Mouse (Mus musculus): ENCODE data around the gene Myo19. TPM values are rescaled to one million over a fixed set of nuclear protein-coding genes. Genes with fewer than 3 reads are reported as not detected.

Gene Myo19
- 7.2 and 7.7 TPM in 2 replicates for polyA plus RNA-seq (2014; fragmentation: Nextera tagmentation; extraction: Ambion mirVana)

DNA sequence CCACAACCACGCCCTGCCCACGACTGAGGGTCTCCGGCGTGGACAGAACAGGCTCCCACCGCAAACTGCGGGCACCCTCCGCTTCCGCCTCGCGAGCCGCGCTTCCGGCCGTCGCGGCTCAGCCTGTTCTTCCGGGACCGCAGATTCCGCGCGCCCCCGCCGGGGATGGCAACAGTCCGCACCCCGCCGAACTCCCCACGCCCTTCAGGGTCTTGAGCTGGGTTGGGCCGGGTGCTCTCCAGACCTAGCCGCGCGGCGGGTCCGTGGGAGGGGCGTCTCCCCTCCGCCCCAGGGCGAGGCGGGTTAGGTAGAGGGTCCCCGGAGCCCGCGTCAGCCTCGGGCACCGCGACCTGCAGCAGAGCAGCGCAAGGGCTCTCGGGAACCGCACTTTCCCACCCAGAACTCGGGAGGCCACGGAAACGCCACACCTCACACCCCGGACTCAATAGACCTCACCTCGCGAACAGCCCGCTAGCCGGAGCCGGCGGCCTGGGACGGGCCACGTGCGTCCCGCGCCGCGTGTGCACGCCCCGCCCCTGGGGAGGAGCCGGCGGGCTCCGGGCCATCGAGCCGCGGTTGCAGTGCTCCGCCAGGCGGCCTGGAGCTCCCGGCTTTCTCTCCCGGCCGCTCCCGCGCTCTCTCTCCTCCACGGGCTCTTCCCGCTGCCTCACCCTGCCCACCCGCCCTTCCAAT, at the start of gene Myo19, which contains the start of gene Pigw:
Gene Myo19, plus strand, starts transcription at position 377 of the 693 bp plus-strand sequence.
Gene Pigw, minus strand, starts transcription at position 514 of the 693 bp plus-strand sequence.
- peak within 1 kb of the TSS; percentile 97 for H3K9ac ChIP-seq (ENCODE audit: low read depth, low read length)
- H3K4me1 ChIP-seq (ENCODE audit: control insufficient read depth, insufficient read depth, low read length) = peaks cover 6% of the 10 kb centered on the region
- WGBS (ENCODE audit: insufficient replicate concordance) = under 1% methylated on average over 79 of the region's 81 CpGs
- H3K4me2 ChIP-seq = peak within 1 kb of the TSS; percentile 65
- no peaks in the 10 kb centered on the region for H3K27me3 ChIP-seq (ENCODE audit: control insufficient read depth, insufficient read depth, low read length)
- H3K36me3 ChIP-seq (ENCODE audit: control insufficient read depth, insufficient read depth, low read length) = peaks cover 9% of the 10 kb centered on the region; the same call in 1 of the 2 replicates
- peak; percentile 95 for ATAC-seq (replicated peaks; ENCODE audit: insufficient number of reproducible peaks, low FRiP score, low TSS enrichment)
- peak within 1 kb of the TSS; percentile 88 for H3K4me3 ChIP-seq (ENCODE audit: low read depth, low read length)
- no peaks in the 10 kb centered on the region for H3K9me3 ChIP-seq (replicated peaks; ENCODE audit: control insufficient read depth, low read length)
- peak within 1 kb of the TSS; percentile 95 for H3K27ac ChIP-seq (ENCODE audit: low read depth, low read length)

DNA sequence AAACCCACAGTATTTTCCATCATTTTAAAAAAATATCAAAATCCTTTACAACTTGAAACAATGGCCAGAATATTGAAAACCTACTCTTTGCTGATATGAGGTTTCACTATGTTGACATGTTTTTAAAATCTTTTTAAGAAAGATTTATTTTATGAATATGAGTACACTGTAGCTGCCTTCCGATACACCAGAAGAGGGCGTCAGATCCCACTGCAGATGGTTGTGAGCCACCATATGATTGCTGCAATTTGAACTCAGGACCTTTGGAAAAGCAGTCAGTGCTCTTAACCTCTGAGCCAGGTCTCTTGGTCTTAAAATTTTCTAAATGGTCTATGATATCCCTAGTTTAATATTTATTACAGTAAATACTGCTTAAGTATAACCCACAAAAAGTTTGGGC, 40.6 kb upstream of the Myo19 start:
- H3K36me3 ChIP-seq (ENCODE audit: control insufficient read depth, insufficient read depth, low read length) = peaks cover 27% of the 10 kb centered on the region
- no peaks in the 10 kb centered on the region for H3K4me1 ChIP-seq (ENCODE audit: control insufficient read depth, insufficient read depth, low read length)
- 89% methylated on average over 2 of the region's 2 CpGs for WGBS (ENCODE audit: insufficient replicate concordance)
- ATAC-seq (replicated peaks; ENCODE audit: insufficient number of reproducible peaks, low FRiP score, low TSS enrichment) = no peak
- H3K27ac ChIP-seq (ENCODE audit: low read depth, low read length) = no peak overlapping the region
- no peak overlapping the region for H3K4me2 ChIP-seq
- H3K9me3 ChIP-seq (replicated peaks; ENCODE audit: control insufficient read depth, low read length) = no peaks in the 10 kb centered on the region
- H3K27me3 ChIP-seq (ENCODE audit: control insufficient read depth, insufficient read depth, low read length) = no peaks in the 10 kb centered on the region
- H3K9ac ChIP-seq (ENCODE audit: low read depth, low read length) = no peak overlapping the region
- H3K4me3 ChIP-seq (ENCODE audit: low read depth, low read length) = no peak overlapping the region

DNA sequence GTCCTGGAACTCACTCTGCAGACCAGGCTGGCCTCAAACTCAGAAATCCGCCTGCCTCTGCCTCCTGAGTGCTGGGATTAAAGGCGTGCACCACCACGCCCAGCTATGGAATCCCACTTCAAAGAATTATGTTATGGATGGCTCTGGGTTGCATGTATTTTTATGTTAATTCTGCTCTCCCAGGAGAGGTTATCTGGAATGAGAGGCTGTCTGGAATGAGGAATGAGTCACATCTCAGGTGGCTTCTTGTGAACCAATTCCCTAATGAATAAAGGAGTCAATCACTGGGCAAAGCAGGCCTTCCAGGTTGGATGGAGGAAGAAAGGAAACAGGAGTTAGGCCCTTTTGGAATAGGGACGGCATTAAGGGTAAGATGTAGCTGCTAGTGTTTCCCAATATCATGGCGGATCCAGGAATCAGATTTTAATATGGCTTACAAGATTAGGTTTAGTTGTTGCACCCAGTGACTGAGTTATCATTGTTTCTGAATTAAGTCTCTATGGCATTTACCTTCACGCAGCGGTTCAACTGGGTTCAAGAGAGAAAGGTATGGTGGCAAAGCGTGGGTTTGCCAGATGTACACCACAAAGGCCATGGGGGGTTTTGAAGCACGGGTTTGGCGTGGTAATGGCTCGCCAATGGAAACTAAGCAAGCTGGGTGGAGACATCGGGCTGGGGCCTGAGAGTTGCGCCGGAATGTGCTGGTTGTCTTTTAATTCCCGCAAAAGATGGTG, 33.0 kb upstream of the Myo19 start:
- Histone ChIP-seq H3K27me3 (ENCODE audit: control insufficient read depth, insufficient read depth, low read length) (no peaks in the 10 kb centered on the region), H3K9ac (ENCODE audit: low read depth, low read length) (no peak overlapping the region), H3K27ac (ENCODE audit: low read depth, low read length) (no peak overlapping the region), H3K36me3 (ENCODE audit: control insufficient read depth, insufficient read depth, low read length) (peaks cover 5% of the 10 kb centered on the region), H3K4me3 (ENCODE audit: low read depth, low read length) (no peak overlapping the region), H3K4me2 (no peak overlapping the region), H3K4me1 (ENCODE audit: control insufficient read depth, insufficient read depth, low read length) (no peaks in the 10 kb centered on the region), H3K9me3 (replicated peaks; ENCODE audit: control insufficient read depth, low read length) (no peaks in the 10 kb centered on the region)
- ATAC-seq (replicated peaks; ENCODE audit: insufficient number of reproducible peaks, low FRiP score, low TSS enrichment) = no peak
- WGBS (ENCODE audit: insufficient replicate concordance) = 93% methylated on average over 15 of the region's 15 CpGs

DNA sequence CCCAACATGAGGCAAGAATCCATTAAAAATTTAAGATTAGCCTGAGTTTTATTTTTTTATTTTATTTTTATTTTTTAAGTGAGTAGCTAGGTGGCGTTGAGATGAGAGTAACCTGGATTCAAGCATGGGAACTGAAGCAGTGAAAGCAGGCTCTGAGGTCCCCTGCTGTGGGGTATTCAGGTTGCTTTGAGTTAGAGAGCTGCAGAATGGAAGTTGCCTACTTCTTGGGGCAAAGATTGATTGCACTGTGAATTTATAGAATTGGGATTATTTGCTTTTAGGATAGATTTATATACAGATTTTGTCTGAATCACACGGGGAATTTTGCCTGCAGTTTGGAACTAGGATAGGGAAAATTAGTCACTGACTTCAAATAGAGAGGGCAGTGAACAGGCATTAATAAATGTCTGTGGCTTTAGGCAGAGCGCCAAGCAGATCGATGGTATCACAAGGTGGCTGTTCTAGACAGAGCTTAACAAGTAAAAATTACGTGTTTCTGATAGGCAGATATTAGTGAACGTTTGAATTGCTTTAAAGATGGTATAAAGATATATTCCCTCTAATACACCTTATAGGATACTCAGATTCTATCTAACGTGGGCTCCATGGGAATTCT, 32.4 kb upstream of the Myo19 start:
- peaks cover 6% of the 10 kb centered on the region for H3K36me3 ChIP-seq (ENCODE audit: control insufficient read depth, insufficient read depth, low read length)
- ATAC-seq (replicated peaks; ENCODE audit: insufficient number of reproducible peaks, low FRiP score, low TSS enrichment) = no peak
- no peaks in the 10 kb centered on the region for H3K4me1 ChIP-seq (ENCODE audit: control insufficient read depth, insufficient read depth, low read length)
- H3K27me3 ChIP-seq (ENCODE audit: control insufficient read depth, insufficient read depth, low read length) = no peaks in the 10 kb centered on the region
- no peak overlapping the region for H3K27ac ChIP-seq (ENCODE audit: low read depth, low read length)
- 86% methylated on average over 7 of the region's 7 CpGs for WGBS (ENCODE audit: insufficient replicate concordance)
- no peaks in the 10 kb centered on the region for H3K9me3 ChIP-seq (replicated peaks; ENCODE audit: control insufficient read depth, low read length)
- no peak overlapping the region for H3K4me2 ChIP-seq
- no peak overlapping the region for H3K9ac ChIP-seq (ENCODE audit: low read depth, low read length)
- no peak overlapping the region for H3K4me3 ChIP-seq (ENCODE audit: low read depth, low read length)

DNA sequence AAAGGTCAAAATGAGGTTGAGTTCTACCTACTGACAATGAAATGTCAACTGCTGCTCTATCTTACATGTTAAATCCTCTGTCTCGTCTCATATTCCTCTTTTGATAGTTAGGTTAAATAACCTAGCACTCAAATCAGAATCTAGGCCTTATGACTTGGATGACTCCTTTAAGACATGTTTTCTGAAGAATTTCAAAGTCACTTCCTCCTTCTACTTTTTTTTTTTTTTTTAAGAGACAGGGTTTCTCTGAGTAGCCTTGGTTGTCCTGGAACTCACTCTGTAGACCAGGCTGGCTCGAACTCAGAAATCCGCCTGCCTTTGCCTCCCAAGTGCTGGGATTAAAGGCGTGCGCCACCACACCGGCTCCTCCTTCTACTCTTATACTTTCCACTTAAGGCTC, 24.7 kb upstream of the Myo19 start:
- Histone ChIP-seq H3K27ac (ENCODE audit: low read depth, low read length) (no peak overlapping the region), H3K4me1 (ENCODE audit: control insufficient read depth, insufficient read depth, low read length) (no peaks in the 10 kb centered on the region), H3K36me3 (ENCODE audit: control insufficient read depth, insufficient read depth, low read length) (peaks cover 9% of the 10 kb centered on the region), H3K4me2 (no peak overlapping the region), H3K27me3 (ENCODE audit: control insufficient read depth, insufficient read depth, low read length) (no peaks in the 10 kb centered on the region), H3K9ac (ENCODE audit: low read depth, low read length) (no peak overlapping the region), H3K4me3 (ENCODE audit: low read depth, low read length) (no peak overlapping the region), H3K9me3 (replicated peaks; ENCODE audit: control insufficient read depth, low read length) (no peaks in the 10 kb centered on the region)
- WGBS (ENCODE audit: insufficient replicate concordance) = 92% methylated on average over 6 of the region's 6 CpGs
- no peak for ATAC-seq (replicated peaks; ENCODE audit: insufficient number of reproducible peaks, low FRiP score, low TSS enrichment)

DNA sequence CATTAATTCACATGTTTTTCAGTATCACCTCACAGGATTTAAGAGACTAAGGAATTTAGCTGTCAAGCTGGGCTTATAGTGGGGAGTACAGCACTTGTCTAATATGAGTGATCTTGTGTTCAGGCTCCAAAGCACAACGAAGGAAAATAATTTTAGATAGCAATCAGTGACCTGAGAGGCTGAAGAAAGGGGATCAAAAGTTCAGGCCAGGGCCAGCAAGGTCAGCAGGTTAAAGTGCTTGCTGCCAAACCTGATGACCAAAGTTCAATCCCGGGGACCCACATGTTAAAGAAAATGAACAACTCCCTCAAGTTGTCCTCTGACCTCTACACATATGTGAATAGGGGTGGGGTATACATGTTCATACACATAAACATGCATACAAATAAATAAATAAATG, 14.7 kb upstream of the Myo19 start:
- H3K9me3 ChIP-seq (replicated peaks; ENCODE audit: control insufficient read depth, low read length) = no peaks in the 10 kb centered on the region
- H3K4me2 ChIP-seq = no peak overlapping the region
- H3K4me3 ChIP-seq (ENCODE audit: low read depth, low read length) = no peak overlapping the region
- no peak overlapping the region for H3K9ac ChIP-seq (ENCODE audit: low read depth, low read length)
- WGBS (ENCODE audit: insufficient replicate concordance) = 65% methylated on average over 2 of the region's 2 CpGs
- H3K27ac ChIP-seq (ENCODE audit: low read depth, low read length) = no peak overlapping the region
- H3K36me3 ChIP-seq (ENCODE audit: control insufficient read depth, insufficient read depth, low read length) = peaks cover 3% of the 10 kb centered on the region; the same call in 1 of the 2 replicates
- no peaks in the 10 kb centered on the region for H3K27me3 ChIP-seq (ENCODE audit: control insufficient read depth, insufficient read depth, low read length)
- ATAC-seq (replicated peaks; ENCODE audit: insufficient number of reproducible peaks, low FRiP score, low TSS enrichment) = no peak
- H3K4me1 ChIP-seq (ENCODE audit: control insufficient read depth, insufficient read depth, low read length) = peaks cover 9% of the 10 kb centered on the region

DNA sequence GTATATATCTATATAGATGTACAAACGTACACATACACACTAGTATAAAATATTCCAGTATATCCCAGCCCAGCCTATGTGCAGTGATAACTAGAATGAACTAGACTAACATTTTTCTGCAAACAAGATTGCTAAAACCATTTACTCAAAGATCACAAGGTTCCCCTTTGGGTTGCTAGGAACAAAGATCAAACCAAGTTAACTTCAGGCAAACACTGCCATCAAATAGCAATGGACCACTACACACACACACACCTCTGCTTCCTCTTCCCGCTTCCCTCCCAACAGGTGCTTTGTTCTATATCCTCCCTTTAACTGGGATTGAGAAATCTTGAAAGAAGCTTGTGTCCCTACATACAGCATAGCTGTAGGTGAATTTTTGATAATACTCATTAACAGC, 12.4 kb upstream of the Myo19 start:
- Histone ChIP-seq H3K9me3 (replicated peaks; ENCODE audit: control insufficient read depth, low read length) (no peaks in the 10 kb centered on the region), H3K4me3 (ENCODE audit: low read depth, low read length) (no peak overlapping the region), H3K36me3 (ENCODE audit: control insufficient read depth, insufficient read depth, low read length) (no peaks in the 10 kb centered on the region), H3K27me3 (ENCODE audit: control insufficient read depth, insufficient read depth, low read length) (no peaks in the 10 kb centered on the region), H3K9ac (ENCODE audit: low read depth, low read length) (no peak overlapping the region), H3K27ac (ENCODE audit: low read depth, low read length) (no peak overlapping the region), H3K4me1 (ENCODE audit: control insufficient read depth, insufficient read depth, low read length) (peaks cover 9% of the 10 kb centered on the region), H3K4me2 (peak overlapping the region; percentile 37)
- 84% methylated on average over 2 of the region's 2 CpGs for WGBS (ENCODE audit: insufficient replicate concordance)
- no peak for ATAC-seq (replicated peaks; ENCODE audit: insufficient number of reproducible peaks, low FRiP score, low TSS enrichment)

DNA sequence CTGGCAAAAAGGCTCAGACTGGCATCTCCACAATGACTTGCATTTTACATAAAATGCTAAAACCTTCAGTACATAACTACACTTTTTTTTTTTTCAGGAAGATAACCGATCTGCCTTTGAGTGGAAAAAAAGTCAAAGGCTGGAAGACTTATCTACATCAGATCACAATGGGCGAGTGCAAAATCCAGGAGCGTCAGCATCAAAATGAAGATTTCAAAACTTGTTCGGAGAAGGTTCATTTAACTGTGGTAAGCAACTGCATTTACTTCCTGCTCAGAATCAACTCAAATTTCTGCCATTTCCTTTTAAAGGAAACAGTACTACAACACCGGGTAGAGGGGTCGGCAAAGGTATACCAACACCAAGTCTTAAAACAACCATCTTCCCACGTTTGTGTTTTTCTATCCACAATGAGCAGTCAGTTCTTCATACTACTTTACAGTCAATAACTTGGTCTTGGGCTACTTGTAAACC, 11.1 kb upstream of the Myo19 start:
- no peaks in the 10 kb centered on the region for H3K27me3 ChIP-seq (ENCODE audit: control insufficient read depth, insufficient read depth, low read length)
- H3K4me2 ChIP-seq = peak overlapping the region; percentile 85
- H3K4me3 ChIP-seq (ENCODE audit: low read depth, low read length) = peak overlapping the region; percentile 84
- 11% methylated on average over 7 of the region's 7 CpGs for WGBS (ENCODE audit: insufficient replicate concordance)
- H3K27ac ChIP-seq (ENCODE audit: low read depth, low read length) = peak overlapping the region; percentile 99
- H3K9ac ChIP-seq (ENCODE audit: low read depth, low read length) = peak overlapping the region; percentile 93
- peaks cover 9% of the 10 kb centered on the region for H3K4me1 ChIP-seq (ENCODE audit: control insufficient read depth, insufficient read depth, low read length)
- ATAC-seq (replicated peaks; ENCODE audit: insufficient number of reproducible peaks, low FRiP score, low TSS enrichment) = no peak
- no peaks in the 10 kb centered on the region for H3K36me3 ChIP-seq (ENCODE audit: control insufficient read depth, insufficient read depth, low read length)
- no peaks in the 10 kb centered on the region for H3K9me3 ChIP-seq (replicated peaks; ENCODE audit: control insufficient read depth, low read length)
